Mouse (Mus musculus) G1E (cell line): ENCODE data around the gene C1qtnf4. TPM values are rescaled to one million over a fixed set of nuclear protein-coding genes. Genes with fewer than 3 reads are reported as not detected.

Source experiments
- ATAC-seq: 2 replicates; pipeline ENCODE4 v1.8.0; 2016; ENCODE audit warnings: mild to moderate bottlenecking; ENCODE audit not compliant: insufficient number of reproducible peaks, poor library complexity, low FRiP score, severe bottlenecking; ENCODE audit errors: extremely low read depth
- DNase-seq: peaks from one replicate; pipeline ENCODE4 v3.0.0; 2012; ENCODE audit warnings: low spot score
- H3K27me3 ChIP-seq: 2 replicates; pipeline ENCODE4 v1.6.1; 2012; ENCODE audit warnings: mild to moderate bottlenecking, low read length, inconsistent platforms; ENCODE audit not compliant: insufficient read depth
- H3K36me3 ChIP-seq: replicated peaks from 2 replicates; pipeline ENCODE3; 2012; ENCODE audit warnings: mild to moderate bottlenecking, inconsistent platforms
- H3K4me1 ChIP-seq: 2 replicates; pipeline ENCODE4 v1.6.1; 2012; ENCODE audit warnings: low read depth, low read length, inconsistent platforms, mixed read lengths; ENCODE audit not compliant: insufficient read depth
- H3K4me3 ChIP-seq: 2 replicates; pipeline ENCODE4 v1.5.1; 2012; ENCODE audit warnings: low read depth, mild to moderate bottlenecking, inconsistent platforms, low read length, moderate library complexity, mixed read lengths
- H3K9me3 ChIP-seq: replicated peaks from 2 replicates; pipeline ENCODE4 v1.6.1; 2012; ENCODE audit warnings: inconsistent platforms
- CTCF ChIP-seq: IDR thresholded peaks from 2 replicates; pipeline ENCODE4 v1.5.1; 2012; ENCODE audit warnings: low read depth, low read length, inconsistent platforms, mixed read lengths
- GATA1 ChIP-seq: IDR thresholded peaks from 2 replicates; pipeline ENCODE4 v1.6.1; 2012; ENCODE audit warnings: borderline replicate concordance, low read length, inconsistent platforms, mixed read lengths
- GATA2 ChIP-seq: IDR thresholded peaks from 2 replicates; pipeline ENCODE4 v1.6.1; 2012; ENCODE audit warnings: low read depth, low read length, inconsistent platforms, borderline replicate concordance
- POLR2AphosphoS5 ChIP-seq: IDR thresholded peaks from 2 replicates; pipeline ENCODE4 v1.6.1; 2012; ENCODE audit warnings: low read depth, low read length, inconsistent platforms; ENCODE audit not compliant: insufficient replicate concordance
- TAL1 ChIP-seq: conservative IDR thresholded peaks from 2 replicates; pipeline ENCODE4 v1.6.1; 2012; ENCODE audit warnings: low read depth, low read length, inconsistent platforms, mixed read lengths
- polyA plus RNA-seq: library from polyadenylated mRNA; stranded (reverse); fragments of >175 nt; gene quantifications from 2 replicates; pipeline ENCODE4 v1.2.3, GENCODE M21; 2012
- total RNA-seq, 2 experiments: library from RNA; stranded (forward) in 1 of 2; stranded (reverse) in 1 of 2; fragments of 200-1000 nt in 1 of 2; fragments of >200 nt in 1 of 2; fragmentation: Nextera tagmentation in 1 of 2; gene quantifications; 2 replicates each; pipeline ENCODE4 v1.2.3; 2014 to 2017

The C1qtnf4 gene
- total and polyA plus RNA-seq, 3 experiments, result 0.16 TPM; not detected in 2

DNA sequence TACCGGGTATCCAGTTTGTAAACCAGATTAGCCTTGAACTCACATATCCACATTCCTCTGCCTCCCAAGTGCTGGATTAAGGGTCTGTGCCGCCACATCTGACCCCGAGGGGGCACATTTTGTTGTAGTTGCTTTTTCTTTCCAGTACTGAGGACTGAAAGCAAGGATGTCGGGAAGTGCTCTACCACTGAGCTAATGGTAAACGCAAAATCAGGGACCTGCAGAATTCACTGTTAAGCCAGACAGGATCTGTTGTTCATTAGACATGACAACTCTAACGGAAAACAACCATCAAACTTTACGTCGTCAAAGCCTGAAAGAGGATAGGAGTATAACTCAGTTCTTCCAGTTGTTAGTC lies 39.1 kb upstream of the C1qtnf4 start:
- H3K27me3 ChIP-seq, result no peaks in the 10 kb centered on the region
- ATAC-seq, result no peak
- peak overlapping the region; percentile 99 for H3K4me3 ChIP-seq

DNA sequence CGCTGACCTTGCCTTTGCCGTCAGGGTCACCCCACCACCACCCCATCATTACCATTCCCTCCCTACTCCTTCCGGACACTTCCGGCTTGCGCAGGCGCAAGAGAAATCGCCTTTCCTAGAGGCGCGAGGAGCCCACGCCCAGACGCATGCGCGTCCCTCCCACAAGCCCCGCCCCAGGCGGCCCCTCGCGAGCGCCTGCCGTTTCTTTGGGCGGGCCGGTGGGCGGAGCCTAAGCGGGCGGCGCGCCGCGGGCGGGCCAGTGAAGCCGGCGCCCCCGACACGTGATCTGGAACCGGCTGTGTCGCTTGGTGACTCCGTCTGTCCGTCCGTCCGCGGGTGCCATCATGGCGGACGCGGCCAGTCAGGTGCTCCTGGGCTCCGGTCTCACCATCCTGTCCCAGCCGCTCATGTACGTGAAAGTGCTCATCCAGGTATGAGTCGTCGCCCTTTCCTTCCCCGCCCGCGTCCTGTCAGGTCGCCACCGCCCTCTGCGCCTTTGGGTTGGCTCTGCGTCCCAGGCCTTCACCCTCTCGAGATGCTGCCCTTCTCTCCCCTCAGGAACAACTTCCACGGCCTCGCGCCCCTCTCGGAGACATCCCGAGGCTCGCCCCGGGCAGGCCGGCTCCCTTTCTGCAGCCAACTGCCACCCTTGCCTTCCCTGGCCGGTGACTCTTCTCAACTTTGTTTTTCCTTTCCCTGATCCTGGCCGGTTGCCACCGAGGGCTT lies 38.5 kb upstream of the C1qtnf4 start, which contains the start of gene Mtch2:
Gene Mtch2, plus strand, starts transcription at position 201 of the 726 bp plus-strand sequence.
- peaks cover 30% of the 10 kb centered on the region for H3K36me3 ChIP-seq
- DNase-seq, result peak; percentile 87
- ATAC-seq, result peak; percentile 91
- peak within 1 kb of the TSS; percentile 99 for H3K4me3 ChIP-seq
- peaks cover 2% of the 10 kb centered on the region for H3K9me3 ChIP-seq
- TF ChIP-seq POLR2AphosphoS5 (no peak), GATA2 (no peak), GATA1 (no peak), TAL1 (no peak), CTCF (no peak)
- H3K27me3 ChIP-seq, result no peaks in the 10 kb centered on the region
- H3K4me1 ChIP-seq, result peaks cover 33% of the 10 kb centered on the region

More for the DNA sequence above, 39.1 kb upstream of the C1qtnf4 start:
- H3K9me3 ChIP-seq, result peaks cover 7% of the 10 kb centered on the region
- TF ChIP-seq GATA2 (no peak), CTCF (no peak), TAL1 (no peak), GATA1 (no peak), POLR2AphosphoS5 (no peak)
- no peak for DNase-seq
- H3K36me3 ChIP-seq, result peaks cover 25% of the 10 kb centered on the region
- peaks cover 33% of the 10 kb centered on the region for H3K4me1 ChIP-seq

DNA sequence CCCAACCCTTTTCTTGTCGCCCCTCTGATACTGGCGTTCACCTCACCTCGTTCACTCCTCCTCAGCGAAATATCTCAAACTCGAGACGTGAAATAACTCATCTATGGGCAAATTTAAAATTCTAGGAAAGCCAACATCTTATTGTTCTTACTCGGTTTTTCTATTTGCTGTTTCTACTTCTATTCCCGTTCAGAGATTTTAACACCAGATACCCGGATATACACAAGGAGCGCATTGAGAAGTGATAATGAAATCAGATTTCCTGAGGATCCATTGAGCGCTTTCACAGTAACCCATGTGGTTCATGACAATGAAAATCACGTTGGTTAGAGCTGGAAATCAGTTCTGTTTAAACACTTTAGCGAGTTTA lies 38.0 kb upstream of the C1qtnf4 start:
- Histone ChIP-seq H3K36me3 (peaks cover 36% of the 10 kb centered on the region), H3K4me3 (peak overlapping the region; percentile 99), H3K9me3 (no peaks in the 10 kb centered on the region; the same call in 1 of the 2 replicates), H3K4me1 (peaks cover 33% of the 10 kb centered on the region), H3K27me3 (no peaks in the 10 kb centered on the region)
- DNase-seq (no peak), ATAC-seq (no peak)
- no peak for TF ChIP-seq TAL1
- no peak for TF ChIP-seq POLR2AphosphoS5
- TF ChIP-seq GATA1, result no peak
- no peak for TF ChIP-seq CTCF
- no peak for TF ChIP-seq GATA2

- H3K27me3 ChIP-seq, result no peaks in the 10 kb centered on the region
- no peak for ATAC-seq
- no peak overlapping the region; the same call in 1 of the 2 replicates for H3K4me3 ChIP-seq
- no peaks in the 10 kb centered on the region for H3K9me3 ChIP-seq
- no peak for DNase-seq
- peaks cover 33% of the 10 kb centered on the region for H3K4me1 ChIP-seq
- peaks cover 42% of the 10 kb centered on the region for H3K36me3 ChIP-seq
- TF ChIP-seq GATA2 (no peak), GATA1 (no peak), TAL1 (no peak), CTCF (no peak), POLR2AphosphoS5 (no peak)
Observed at GRCm38 (mm10) chr2:90848331-90848730, 37.3 kb upstream of the C1qtnf4 start.

GRCm38 (mm10) chr2:90850401-90850800 lies 35.3 kb upstream of the C1qtnf4 start:
- H3K9me3 ChIP-seq, result no peaks in the 10 kb centered on the region
- peaks cover 32% of the 10 kb centered on the region for H3K4me1 ChIP-seq
- TF ChIP-seq TAL1 (no peak), CTCF (no peak), GATA2 (no peak), POLR2AphosphoS5 (no peak), GATA1 (no peak)
- DNase-seq (no peak), ATAC-seq (no peak)
- no peak overlapping the region for H3K4me3 ChIP-seq
- no peaks in the 10 kb centered on the region for H3K27me3 ChIP-seq
- peaks cover 62% of the 10 kb centered on the region for H3K36me3 ChIP-seq

DNA sequence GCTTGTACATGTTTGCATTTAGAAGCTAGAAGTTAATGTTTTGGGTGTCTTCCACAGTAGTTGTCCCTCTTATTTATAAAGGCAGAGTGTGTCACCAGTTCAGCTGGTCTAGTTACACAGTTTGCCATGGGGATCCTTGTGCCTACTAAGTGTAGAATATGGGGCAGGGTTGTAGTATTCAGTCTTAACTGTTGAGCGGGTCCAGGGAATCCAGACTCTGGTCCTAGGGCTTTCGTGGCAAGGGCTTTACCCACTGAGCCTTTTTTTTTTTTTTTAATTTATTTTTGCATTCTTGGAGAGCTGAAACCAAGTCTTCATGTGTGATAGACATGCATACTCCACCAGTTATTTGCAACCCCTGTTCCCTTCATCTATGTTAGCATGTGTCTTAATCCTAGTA lies 24.2 kb upstream of the C1qtnf4 start:
- no peaks in the 10 kb centered on the region for H3K9me3 ChIP-seq
- DNase-seq (no peak), ATAC-seq (no peak)
- peaks cover 85% of the 10 kb centered on the region for H3K36me3 ChIP-seq
- no peak for TF ChIP-seq GATA2
- no peak for TF ChIP-seq TAL1
- TF ChIP-seq CTCF, result no peak
- no peak for TF ChIP-seq GATA1
- no peak for TF ChIP-seq POLR2AphosphoS5
- H3K4me3 ChIP-seq, result no peak overlapping the region
- no peaks in the 10 kb centered on the region for H3K27me3 ChIP-seq
- peaks cover 1% of the 10 kb centered on the region; the same call in 1 of the 2 replicates for H3K4me1 ChIP-seq

GRCm38 (mm10) chr2:90864184-90864583 lies 21.5 kb upstream of the C1qtnf4 start:
- H3K4me1 ChIP-seq, result peaks cover 26% of the 10 kb centered on the region
- ATAC-seq (no peak), DNase-seq (no peak)
- no peaks in the 10 kb centered on the region for H3K9me3 ChIP-seq
- TF ChIP-seq TAL1 (no peak), GATA2 (no peak), POLR2AphosphoS5 (no peak), GATA1 (no peak)
- H3K36me3 ChIP-seq, result peaks cover 88% of the 10 kb centered on the region
- no peaks in the 10 kb centered on the region for H3K27me3 ChIP-seq
- no peak overlapping the region for H3K4me3 ChIP-seq
